Mouse (Mus musculus) cortical plate, adult 2 months (tissue): ENCODE measurements around the gene U2af1. TPM values are rescaled to one million over a fixed set of nuclear protein-coding genes. Genes with fewer than 3 reads are reported as not detected.
"Not testable (repeated sequence)": the region's sequence is repeated elsewhere in the genome, so short reads cannot be mapped to it uniquely, and the experiment has no call there.

Experiments
- H3K27ac ChIP-seq: fragments of 200-500 bp; 2 replicates; pipeline ENCODE4 v1.5.1; 2012; ENCODE audit warnings: low read length, control low read depth, inconsistent platforms; ENCODE audit not compliant: insufficient read depth
- H3K4me1 ChIP-seq: fragments of 200-500 bp; 2 replicates; pipeline ENCODE4 v1.6.1; 2011; ENCODE audit warnings: low read length; ENCODE audit not compliant: control insufficient read depth, insufficient read depth
- H3K4me3 ChIP-seq: fragments of 200-500 bp; 2 replicates; pipeline ENCODE4 v1.5.1; 2011; ENCODE audit warnings: mild to moderate bottlenecking, low read length, control low read depth; ENCODE audit not compliant: insufficient read depth
- CTCF ChIP-seq: fragments of 200-500 bp; IDR thresholded peaks from 2 replicates; pipeline ENCODE4 v1.5.1; 2011; ENCODE audit warnings: mild to moderate bottlenecking, control low read depth, low read length; ENCODE audit not compliant: insufficient read depth; ENCODE audit errors: extremely low read depth
- POLR2A ChIP-seq: fragments of 200-500 bp; IDR thresholded peaks from 2 replicates; pipeline ENCODE4 v1.6.1; 2011; ENCODE audit warnings: mild to moderate bottlenecking, low read length, control low read depth; ENCODE audit not compliant: insufficient read depth; ENCODE audit errors: extremely low read depth
- polyA plus RNA-seq: library from polyadenylated mRNA; depleted of rRNA; stranded (reverse); fragments of >200 nt; gene quantifications from 2 replicates; pipeline ENCODE4 v1.2.3, GENCODE M21; 2012

Gene U2af1
- polyA plus RNA-seq, 1 experiment, result 139 TPM

- TF ChIP-seq CTCF, result no peak
- TF ChIP-seq POLR2A, result no peak
- Histone ChIP-seq H3K4me3 (no peak overlapping the region), H3K4me1 (no peaks in the 10 kb centered on the region; the same call in 1 of the 2 replicates), H3K27ac (no peak overlapping the region)
These were observed 23.8 kb downstream of the U2af1 start for GRCm38 (mm10) chr17:31634896-31635295.

- H3K4me3 ChIP-seq, result no peak overlapping the region
These were observed 25.7 kb downstream of the U2af1 start for GRCm38 (mm10) chr17:31633007-31633406.

GRCm38 (mm10) chr17:31631081-31631800, 27.5 kb downstream of the U2af1 start:
- H3K27ac ChIP-seq, result no peak overlapping the region

More at GRCm38 (mm10) chr17:31633007-31633406, 25.7 kb downstream of the U2af1 start:
- H3K27ac ChIP-seq, result no peak overlapping the region
- H3K4me1 ChIP-seq, result no peaks in the 10 kb centered on the region; the same call in 1 of the 2 replicates
- no peak for TF ChIP-seq CTCF

GRCm38 (mm10) chr17:31627961-31628360, 30.7 kb downstream of the U2af1 start:
- H3K4me3 ChIP-seq, result no peak overlapping the region
- H3K27ac ChIP-seq, result no peak overlapping the region
- TF ChIP-seq CTCF (no peak), POLR2A (no peak)
- no peaks in the 10 kb centered on the region for H3K4me1 ChIP-seq

More at GRCm38 (mm10) chr17:31631081-31631800, 27.5 kb downstream of the U2af1 start:
- Histone ChIP-seq H3K4me1 (no peaks in the 10 kb centered on the region), H3K4me3 (no peak overlapping the region)
- TF ChIP-seq CTCF (no peak), POLR2A (no peak)

GRCm38 (mm10) chr17:31623101-31623500, 35.6 kb downstream of the U2af1 start:
- H3K27ac ChIP-seq, result no peak overlapping the region
- no peaks in the 10 kb centered on the region for H3K4me1 ChIP-seq
- no peak overlapping the region for H3K4me3 ChIP-seq
- TF ChIP-seq CTCF (no peak), POLR2A (no peak)

GRCm38 (mm10) chr17:31613086-31613755, 45.5 kb downstream of the U2af1 start:
- no peak overlapping the region for H3K4me3 ChIP-seq
- no peaks in the 10 kb centered on the region for H3K4me1 ChIP-seq
- no peak overlapping the region for H3K27ac ChIP-seq
- no peak for TF ChIP-seq POLR2A
- TF ChIP-seq CTCF, result no peak

- TF ChIP-seq POLR2A, result no peak
- Histone ChIP-seq H3K4me1 (no peaks in the 10 kb centered on the region), H3K27ac (no peak overlapping the region), H3K4me3 (no peak overlapping the region)
These were observed 48.8 kb downstream of the U2af1 start for GRCm38 (mm10) chr17:31609895-31610294.

- not testable (repeated sequence) for H3K27ac ChIP-seq, H3K4me3 ChIP-seq, H3K4me1 ChIP-seq
These were observed 49.5 kb downstream of the U2af1 start for GRCm38 (mm10) chr17:31609173-31609572.

GRCm38 (mm10) chr17:31607256-31607951, 51.3 kb downstream of the U2af1 start:
- H3K4me3 ChIP-seq, result no peak overlapping the region
- H3K27ac ChIP-seq, result no peak overlapping the region
- no peaks in the 10 kb centered on the region for H3K4me1 ChIP-seq
- TF ChIP-seq POLR2A (no peak), CTCF (no peak)

- Histone ChIP-seq H3K27ac (no peak overlapping the region), H3K4me1 (no peaks in the 10 kb centered on the region), H3K4me3 (no peak overlapping the region)
- TF ChIP-seq CTCF, result peak; percentile 26; the same call in 1 of the 2 replicates
- no peak for TF ChIP-seq POLR2A
These were observed 52.3 kb downstream of the U2af1 start for GRCm38 (mm10) chr17:31606424-31606823.
